Mouse (Mus musculus) embryonic facial prominence, embryonic 11.5 days (tissue): ENCODE measurements around the gene Tmem131. TPM values are rescaled to one million over a fixed set of nuclear protein-coding genes. Genes with fewer than 3 reads are reported as not detected.

ENCODE experiments used
- ATAC-seq: fragments of 200-750 bp; cut with Nextera tagmentation; replicated peaks from 2 replicates; pipeline ENCODE4 v1.8.0; 2017; ENCODE audit warnings: low read depth; ENCODE audit not compliant: insufficient number of reproducible peaks, low FRiP score, low TSS enrichment
- DNase-seq: peaks from one replicate; pipeline ENCODE4 v3.0.0-alpha.2; 2015; ENCODE audit warnings: low spot score
- H3K27ac ChIP-seq: fragments of 300-500 bp; sonication (generic); replicated peaks from 2 replicates; pipeline ENCODE4 v1.5.1; 2014; ENCODE audit warnings: mild to moderate bottlenecking, low read depth, low read length, control low read depth
- H3K27me3 ChIP-seq: fragments of 300-500 bp; sonication (generic); 2 replicates; pipeline ENCODE4 v1.6.1; 2014; ENCODE audit warnings: mild to moderate bottlenecking, low read length, moderate library complexity, mixed read lengths; ENCODE audit not compliant: control insufficient read depth, insufficient read depth
- H3K36me3 ChIP-seq: fragments of 300-500 bp; sonication (generic); replicated peaks from 2 replicates; pipeline ENCODE4 v1.6.1; 2014; ENCODE audit warnings: low read depth, mild to moderate bottlenecking, low read length, moderate library complexity, mixed read lengths; ENCODE audit not compliant: control insufficient read depth, insufficient read depth
- H3K4me1 ChIP-seq: fragments of 300-500 bp; sonication (generic); 2 replicates; pipeline ENCODE4 v1.6.1; 2014; ENCODE audit warnings: low read length, mixed read lengths; ENCODE audit not compliant: control insufficient read depth, insufficient read depth
- H3K4me2 ChIP-seq: fragments of 300-500 bp; sonication (generic); 2 replicates; pipeline ENCODE4 v1.6.1; 2014; ENCODE audit warnings: low read depth, mild to moderate bottlenecking, control low read depth, low read length, moderate library complexity
- H3K4me3 ChIP-seq: fragments of 300-500 bp; sonication (generic); 2 replicates; pipeline ENCODE4 v1.5.1; 2014; ENCODE audit warnings: low read depth, low read length, control low read depth
- H3K9ac ChIP-seq: fragments of 300-500 bp; sonication (generic); replicated peaks from 2 replicates; pipeline ENCODE4 v1.6.1; 2014; ENCODE audit warnings: mild to moderate bottlenecking, control low read depth, low read length
- H3K9me3 ChIP-seq: fragments of 300-500 bp; sonication (generic); replicated peaks from 2 replicates; pipeline ENCODE4 v1.6.1; 2016; ENCODE audit warnings: mild to moderate bottlenecking, low read length, inconsistent platforms, mixed read lengths; ENCODE audit not compliant: control insufficient read depth
- WGBS: fragments of 180-500 bp; shearing (Covaris S2); extraction: QIAGEN DNeasy Blood & Tissue Kit; methylation state at CpG from one replicate; pipeline ENCODE4 v1.1.7; 2014; 5-methylcytosine and 5-hydroxymethylcytosine counted together
- polyA plus RNA-seq: library from polyadenylated mRNA; unstranded; fragments of >200 nt; fragmentation: Nextera tagmentation; extraction: Ambion mirVana; gene quantifications from 2 replicates; pipeline ENCODE4 v1.2.1, GENCODE M21; 2014

The Tmem131 gene
- 18.1 and 18.9 TPM in 2 replicates for polyA plus RNA-seq

DNA sequence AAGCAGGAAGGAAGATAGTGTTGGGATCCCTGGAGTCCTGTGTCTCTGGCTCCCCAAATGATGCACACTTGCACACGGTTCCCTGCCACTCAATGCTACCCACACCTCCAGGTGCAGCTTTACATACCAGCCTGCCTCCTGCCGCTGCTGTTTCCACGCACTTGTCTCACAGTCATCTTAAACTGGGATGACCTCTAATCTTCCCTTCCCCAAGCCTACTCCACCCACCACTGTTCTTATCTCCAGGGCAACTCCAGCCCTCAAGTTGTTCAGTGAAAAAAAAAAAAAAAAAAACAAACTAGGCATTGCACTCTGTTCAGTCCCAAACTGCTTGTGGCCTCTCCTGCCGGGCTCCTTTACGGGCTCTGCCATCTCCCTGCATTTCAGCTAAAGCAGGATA, at the start of gene Tmem131:
Gene Tmem131 (minus strand): TSS at position 14 of the 400 bp plus-strand sequence.
- DNase-seq (no peak), ATAC-seq (no peak)
- Histone ChIP-seq H3K36me3 (no peaks in the 10 kb centered on the region), H3K27me3 (no peaks in the 10 kb centered on the region), H3K4me3 (no peak within 1 kb of the TSS), H3K9ac (no peak within 1 kb of the TSS), H3K4me2 (no peak within 1 kb of the TSS), H3K9me3 (no peaks in the 10 kb centered on the region), H3K27ac (no peak within 1 kb of the TSS), H3K4me1 (no peaks in the 10 kb centered on the region)
- 73% methylated on average over 5 of the region's 5 CpGs for WGBS

DNA sequence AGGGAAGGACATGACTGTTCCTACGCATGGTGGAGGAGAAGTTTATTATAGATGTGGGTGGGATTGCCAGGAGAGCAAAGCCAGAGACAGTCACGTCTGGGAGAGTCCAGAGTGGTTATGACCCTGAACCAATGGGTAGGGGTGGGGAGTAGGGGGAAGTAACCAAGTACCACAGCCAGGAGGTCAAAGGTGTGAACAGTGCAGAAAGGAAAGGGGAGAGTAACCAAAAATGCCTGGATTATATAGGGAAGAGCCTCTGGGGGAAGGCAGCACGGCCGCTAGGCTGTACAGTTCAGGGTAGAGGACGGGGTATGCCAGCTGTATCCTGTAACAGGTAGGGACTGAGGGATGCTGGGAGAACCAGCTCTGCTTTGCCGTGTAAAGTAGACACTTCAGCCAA, 45.1 kb upstream of the Tmem131 start:
- no peak for DNase-seq
- no peak for ATAC-seq
- H3K36me3 ChIP-seq, result no peaks in the 10 kb centered on the region
- no peak overlapping the region for H3K4me2 ChIP-seq
- H3K27ac ChIP-seq, result no peak overlapping the region
- WGBS, result 80% methylated on average over 6 of the region's 6 CpGs
- no peak overlapping the region for H3K9ac ChIP-seq
- no peaks in the 10 kb centered on the region for H3K27me3 ChIP-seq
- H3K4me1 ChIP-seq, result no peaks in the 10 kb centered on the region
- no peaks in the 10 kb centered on the region for H3K9me3 ChIP-seq
- no peak overlapping the region for H3K4me3 ChIP-seq

DNA sequence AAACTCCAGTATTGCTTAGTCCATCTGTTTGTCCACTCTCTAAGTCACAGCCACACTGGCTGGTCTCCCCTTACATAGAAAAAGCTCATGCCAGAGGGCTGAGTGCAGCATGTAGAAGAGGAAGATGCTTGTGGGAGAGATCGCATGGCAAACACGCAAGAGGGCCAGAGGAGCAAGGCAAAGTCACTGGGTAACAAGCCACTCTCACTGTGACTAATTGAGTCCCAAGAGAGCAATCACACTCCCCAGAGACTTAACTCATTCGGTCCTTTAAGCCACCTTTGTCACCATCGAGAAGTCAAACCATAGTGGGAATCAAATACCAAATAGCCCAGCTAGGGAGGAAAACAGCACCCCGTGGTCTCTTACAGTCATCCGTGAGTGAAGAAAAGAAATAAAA, 44.7 kb upstream of the Tmem131 start:
- Histone ChIP-seq H3K27ac (no peak overlapping the region), H3K36me3 (no peaks in the 10 kb centered on the region), H3K4me2 (no peak overlapping the region), H3K4me1 (no peaks in the 10 kb centered on the region), H3K27me3 (no peaks in the 10 kb centered on the region), H3K9me3 (no peaks in the 10 kb centered on the region), H3K9ac (no peak overlapping the region), H3K4me3 (no peak overlapping the region)
- DNase-seq (no peak), ATAC-seq (no peak)
- 84% methylated on average over 6 of the region's 6 CpGs for WGBS

DNA sequence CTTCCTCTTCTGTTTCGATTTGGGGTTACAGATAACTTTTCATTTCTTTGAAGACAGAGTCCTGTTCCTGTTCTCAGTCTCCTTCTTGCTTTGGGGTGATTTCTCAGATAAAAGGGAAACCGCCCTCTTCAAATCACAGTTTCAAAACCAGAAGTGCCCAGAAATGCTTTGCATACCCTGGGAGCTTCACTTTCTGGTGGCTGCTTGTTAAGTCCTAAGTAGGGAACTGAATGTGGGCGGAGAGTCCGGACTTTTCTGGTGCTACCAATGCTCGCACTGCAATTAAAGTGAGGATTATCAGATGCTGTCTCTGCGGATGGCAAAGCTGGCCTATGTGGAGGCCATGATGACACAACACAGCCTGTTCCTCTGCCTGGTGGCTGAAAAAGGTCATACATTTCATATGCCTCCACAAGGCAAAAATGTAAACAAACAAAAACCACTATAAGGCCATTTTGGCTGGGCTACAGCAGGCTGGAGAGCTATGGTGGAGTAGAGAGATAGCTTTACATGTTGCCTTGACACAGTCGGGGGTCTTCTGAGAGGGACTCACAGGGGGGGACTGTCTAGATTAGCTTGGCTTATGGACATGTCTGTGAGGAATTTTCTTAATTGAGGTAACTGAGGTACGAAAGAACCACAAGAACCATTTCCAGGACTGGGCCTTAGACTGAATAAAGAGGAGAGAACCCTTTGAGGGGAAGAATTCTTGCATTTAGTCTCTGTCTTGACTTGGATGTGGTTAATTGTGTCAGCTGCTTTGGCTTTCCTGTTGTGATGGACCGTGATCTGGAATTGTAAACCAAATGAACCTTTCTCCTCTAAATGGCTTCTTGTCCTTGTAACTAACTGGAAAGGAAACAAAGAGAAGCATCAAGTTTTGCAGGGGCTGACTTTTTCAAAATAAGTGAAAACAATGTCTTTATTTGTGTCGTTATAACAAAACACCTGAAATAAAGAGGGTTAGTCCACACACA, 44.0 kb upstream of the Tmem131 start:
- no peaks in the 10 kb centered on the region for H3K4me1 ChIP-seq
- ATAC-seq (no peak), DNase-seq (no peak)
- H3K4me2 ChIP-seq, result no peak overlapping the region
- no peaks in the 10 kb centered on the region for H3K36me3 ChIP-seq
- no peak overlapping the region for H3K4me3 ChIP-seq
- H3K27ac ChIP-seq, result no peak overlapping the region
- 77% methylated on average over 10 of the region's 10 CpGs for WGBS
- no peaks in the 10 kb centered on the region for H3K9me3 ChIP-seq
- no peaks in the 10 kb centered on the region for H3K27me3 ChIP-seq
- H3K9ac ChIP-seq, result no peak overlapping the region

DNA sequence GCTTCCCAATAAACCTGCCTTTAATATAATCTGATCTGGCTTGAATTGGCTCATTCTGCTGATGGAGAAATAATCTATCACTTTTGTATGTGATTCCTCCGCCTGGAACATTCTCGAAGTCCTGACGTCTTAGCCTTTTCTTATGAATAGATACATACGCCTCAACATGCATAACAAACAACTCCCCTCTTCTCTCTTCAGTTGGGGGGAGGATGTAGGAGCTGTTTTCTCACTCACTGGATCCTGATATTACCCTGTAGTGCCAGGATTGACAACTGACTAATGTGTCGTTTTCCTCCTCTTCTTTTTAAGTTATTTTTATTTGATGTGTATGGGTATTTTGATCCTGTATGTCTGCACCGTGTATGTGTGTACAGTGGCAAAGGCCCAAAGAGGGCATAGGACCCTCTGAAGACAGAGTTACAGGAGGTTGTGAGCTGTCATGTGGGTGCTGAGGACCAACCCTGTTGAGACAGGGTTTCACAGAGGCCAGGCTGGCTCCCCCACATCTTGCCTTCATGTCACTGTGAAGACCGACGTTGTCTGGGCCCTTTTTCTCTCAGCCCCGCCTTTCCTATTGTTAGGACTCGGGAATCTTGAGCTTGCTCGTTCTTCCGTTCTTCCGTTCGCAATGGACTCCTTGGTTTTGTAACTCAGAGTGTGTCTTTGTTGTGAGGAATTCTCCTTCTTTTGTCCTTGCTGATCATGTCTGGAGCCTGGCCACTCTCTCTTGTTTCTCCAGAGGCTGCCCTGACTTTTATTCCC, 43.1 kb upstream of the Tmem131 start:
- no peak overlapping the region for H3K4me3 ChIP-seq
- no peaks in the 10 kb centered on the region for H3K27me3 ChIP-seq
- H3K27ac ChIP-seq, result no peak overlapping the region
- DNase-seq, result no peak
- no peaks in the 10 kb centered on the region for H3K36me3 ChIP-seq
- no peaks in the 10 kb centered on the region for H3K4me1 ChIP-seq
- H3K9me3 ChIP-seq, result no peaks in the 10 kb centered on the region
- ATAC-seq, result no peak
- 55% methylated on average over 14 of the region's 14 CpGs for WGBS
- H3K9ac ChIP-seq, result no peak overlapping the region
- no peak overlapping the region for H3K4me2 ChIP-seq

DNA sequence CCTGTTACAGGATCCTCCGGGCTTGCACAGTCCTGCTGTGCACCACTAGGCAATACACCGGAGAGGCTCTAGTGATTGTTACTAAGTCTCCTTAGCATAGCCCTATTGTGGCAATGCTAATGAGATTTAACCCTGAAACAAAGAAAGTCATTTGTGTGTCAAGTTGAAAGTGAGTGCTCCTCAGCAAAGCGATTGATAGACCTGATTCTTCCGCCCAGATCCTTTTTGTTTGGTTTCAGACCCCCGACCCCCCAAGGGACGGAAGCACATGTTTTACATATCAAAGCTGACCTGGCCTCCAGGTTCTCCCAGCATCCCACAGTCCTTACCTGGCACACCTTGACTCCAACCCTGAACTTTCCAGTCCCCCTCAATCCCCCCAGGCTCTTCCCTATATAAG, 42.4 kb upstream of the Tmem131 start:
- H3K27me3 ChIP-seq, result no peaks in the 10 kb centered on the region
- H3K9ac ChIP-seq, result no peak overlapping the region
- H3K27ac ChIP-seq, result no peak overlapping the region
- no peak overlapping the region for H3K4me3 ChIP-seq
- H3K36me3 ChIP-seq, result no peaks in the 10 kb centered on the region
- WGBS, result 31% methylated on average over 6 of the region's 6 CpGs
- H3K4me2 ChIP-seq, result no peak overlapping the region
- DNase-seq (no peak), ATAC-seq (no peak)
- H3K9me3 ChIP-seq, result no peaks in the 10 kb centered on the region
- no peaks in the 10 kb centered on the region for H3K4me1 ChIP-seq

DNA sequence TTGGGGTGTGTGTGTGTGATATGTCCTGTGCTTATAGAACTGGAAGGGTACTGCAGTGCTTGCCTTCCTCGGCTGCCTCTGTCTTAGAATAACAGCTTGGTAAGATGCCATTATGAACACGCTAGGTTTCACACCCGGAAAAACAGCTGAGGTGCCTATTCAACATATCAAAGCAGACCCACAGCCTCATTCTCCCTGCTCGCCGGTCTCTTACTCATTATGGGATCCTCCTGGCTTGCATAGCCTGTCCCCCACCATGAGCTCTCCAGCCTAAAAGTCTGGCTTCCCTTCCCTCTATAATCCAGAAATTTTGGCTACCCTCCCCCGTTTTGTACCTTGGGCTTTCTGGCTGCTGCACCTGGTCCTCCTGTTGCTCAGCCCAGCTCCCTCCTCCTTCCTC, 40.9 kb upstream of the Tmem131 start:
- no peak overlapping the region for H3K9ac ChIP-seq
- DNase-seq (no peak), ATAC-seq (no peak)
- no peaks in the 10 kb centered on the region for H3K36me3 ChIP-seq
- no peaks in the 10 kb centered on the region for H3K27me3 ChIP-seq
- no peak overlapping the region for H3K4me2 ChIP-seq
- H3K4me3 ChIP-seq, result no peak overlapping the region
- no peaks in the 10 kb centered on the region for H3K9me3 ChIP-seq
- 34% methylated on average over 6 of the region's 6 CpGs for WGBS
- no peaks in the 10 kb centered on the region for H3K4me1 ChIP-seq
- H3K27ac ChIP-seq, result no peak overlapping the region

DNA sequence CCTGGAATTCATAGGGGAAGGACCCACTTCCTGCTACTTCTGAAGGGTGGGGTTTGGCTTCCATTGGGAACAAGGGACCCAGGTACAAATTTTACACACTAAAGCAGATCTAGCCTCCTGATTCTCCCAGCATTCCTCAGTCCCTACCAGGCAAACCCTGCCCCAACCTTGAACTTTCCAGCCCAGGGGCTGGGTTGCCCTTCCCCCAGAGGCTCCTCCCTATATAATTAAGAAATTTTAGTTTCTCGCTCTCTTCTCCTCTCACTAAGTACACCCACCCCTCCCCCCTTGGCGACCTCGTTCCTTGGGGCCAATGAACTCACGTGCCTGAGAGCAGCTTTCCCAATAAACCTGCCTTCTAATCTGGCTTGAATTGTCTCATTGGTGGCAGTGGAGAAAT, 40.3 kb upstream of the Tmem131 start:
- Histone ChIP-seq H3K9ac (no peak overlapping the region), H3K27me3 (no peaks in the 10 kb centered on the region), H3K4me3 (no peak overlapping the region), H3K9me3 (no peaks in the 10 kb centered on the region), H3K36me3 (no peaks in the 10 kb centered on the region), H3K4me1 (no peaks in the 10 kb centered on the region), H3K4me2 (no peak overlapping the region), H3K27ac (no peak overlapping the region)
- WGBS, result 18% methylated on average over 4 of the region's 4 CpGs
- no peak for DNase-seq
- no peak for ATAC-seq
